15 mouse cellular contexts compared by ENCODE assay signal in genomic region chr11:118316231-118316806, GRCm38 (mm10). TPM values are rescaled to one million over a fixed set of nuclear protein-coding genes. Genes with fewer than 3 reads are reported as not detected.
A peak's percentile ranks its signal among the peaks of the same experiment; 100 is the strongest.
DNase-seq lines count a peak whose midpoint lies in the region; ATAC-seq and TF ChIP-seq lines count a peak whose summit lies in the region.
"Had no signal": no experiment of that assay in that cellular context is flagged by ENCODE, and none has a peak within 500 bp of the region (broad histone marks: within the 10 kb centered on the region; RNA-seq: fewer than 3 reads in every experiment).

No protein-coding gene starts in this region.

- H3K4me3 ChIP-seq in heart, embryonic 11.5 days (ENCODE audit: low read depth, low read length), result no peak overlapping the region
- H3K4me3 ChIP-seq in heart, embryonic 14.5 days (ENCODE audit: control insufficient read depth in 1 of 2, insufficient read depth in 1 of 2, low read depth in 1 of 2, low read length in 2 of 2), result no peak overlapping the region
- no peak overlapping the region for H3K4me3 ChIP-seq in neural tube, embryonic 12.5 days
- H3K4me3 ChIP-seq in neural tube, embryonic 15.5 days (replicated peaks), result no peak overlapping the region
- H3K4me3 ChIP-seq in thymus, adult 2 months (ENCODE audit: control insufficient read depth, insufficient read depth, low read length), result no peak overlapping the region
- H3K4me3 ChIP-seq: embryonic facial prominence, embryonic 10.5 days; forebrain, embryonic 13.5 days; heart, adult 2 months; hindbrain, embryonic 15.5 days had no signal

- WGBS in heart, embryonic 11.5 days (ENCODE audit: insufficient replicate concordance), result 48% methylated on average over 8 of the region's 8 CpGs
- 26% methylated on average over 8 of the region's 8 CpGs for WGBS in heart, embryonic 14.5 days
- WGBS in neural tube, embryonic 12.5 days, result 90% methylated on average over 8 of the region's 8 CpGs
- WGBS in neural tube, embryonic 15.5 days, result 92% methylated on average over 8 of the region's 8 CpGs
- 93% methylated on average over 8 of the region's 8 CpGs for WGBS in thymus, adult 2 months

- no peak overlapping the region for H3K9ac ChIP-seq in heart, embryonic 11.5 days (ENCODE audit: low read depth, low read length)
- no peak overlapping the region for H3K9ac ChIP-seq in heart, embryonic 14.5 days (ENCODE audit: low read length)
- 0 out of 2 replicates have a peak overlapping the region, but pooled peaks have one; percentile 17 for H3K9ac ChIP-seq in neural tube, embryonic 12.5 days
- no peak overlapping the region for H3K9ac ChIP-seq in neural tube, embryonic 15.5 days (replicated peaks)
- H3K9ac ChIP-seq: forebrain, embryonic 13.5 days; forebrain, postnatal 0 days; hindbrain, embryonic 15.5 days had no signal

- no peak for TF ChIP-seq POLR2A in thymus, adult 2 months (IDR thresholded peaks at IDR 0.05; ENCODE audit: control insufficient read depth, extremely low read depth, insufficient read depth, low read length, poor library complexity)

- ATAC-seq in heart, embryonic 11.5 days (replicated peaks; ENCODE audit: insufficient number of reproducible peaks, low FRiP score, low TSS enrichment), result no peak
- no peak for ATAC-seq in heart, embryonic 14.5 days (ENCODE audit: insufficient number of reproducible peaks, insufficient read depth, low FRiP score, low read depth)
- ATAC-seq in neural tube, embryonic 12.5 days (ENCODE audit: low FRiP score, low read depth), result no peak
- no peak for ATAC-seq in neural tube, embryonic 15.5 days (ENCODE audit: low FRiP score)
- ATAC-seq: activated CD4-positive, CD25-positive, alpha-beta regulatory T cell, adult 4 months; Patski had no signal

- peaks cover 16% of the 10 kb centered on the region for H3K4me1 ChIP-seq in heart, embryonic 11.5 days (ENCODE audit: control insufficient read depth, insufficient read depth, low read length)
- H3K4me1 ChIP-seq in heart, embryonic 14.5 days (ENCODE audit: control insufficient read depth in 2 of 2, insufficient read depth in 2 of 2, low read length in 2 of 2), result peaks cover 6 to 18% of the 10 kb centered on the region in 2 experiments
- no peaks in the 10 kb centered on the region for H3K4me1 ChIP-seq in neural tube, embryonic 12.5 days
- peaks cover 9% of the 10 kb centered on the region for H3K4me1 ChIP-seq in neural tube, embryonic 15.5 days
- H3K4me1 ChIP-seq in thymus, adult 2 months (replicated peaks; ENCODE audit: control insufficient read depth, insufficient read depth, low read length), result no peaks in the 10 kb centered on the region
- H3K4me1 ChIP-seq: embryonic facial prominence, embryonic 10.5 days had no signal

- no peaks in the 10 kb centered on the region for H3K27me3 ChIP-seq in heart, embryonic 11.5 days (ENCODE audit: control insufficient read depth, insufficient read depth, low read length)
- H3K27me3 ChIP-seq in heart, embryonic 14.5 days (ENCODE audit: control insufficient read depth, insufficient read depth, low read length), result no peaks in the 10 kb centered on the region
- no peaks in the 10 kb centered on the region for H3K27me3 ChIP-seq in neural tube, embryonic 12.5 days (replicated peaks)
- no peaks in the 10 kb centered on the region for H3K27me3 ChIP-seq in neural tube, embryonic 15.5 days (replicated peaks)
- no peaks in the 10 kb centered on the region for H3K27me3 ChIP-seq in thymus, adult 2 months (ENCODE audit: control insufficient read depth, insufficient read depth, low read length)
- H3K27me3 ChIP-seq: forebrain, embryonic 13.5 days; hindbrain, embryonic 15.5 days; Patski had no signal

- no peak overlapping the region for H3K4me2 ChIP-seq in heart, embryonic 11.5 days
- no peak overlapping the region for H3K4me2 ChIP-seq in heart, embryonic 14.5 days (ENCODE audit: low read length)
- H3K4me2 ChIP-seq in neural tube, embryonic 12.5 days (replicated peaks), result no peak overlapping the region
- no peak overlapping the region for H3K4me2 ChIP-seq in neural tube, embryonic 15.5 days
- H3K4me2 ChIP-seq: forebrain, embryonic 13.5 days; hindbrain, embryonic 15.5 days had no signal

- DNase-seq in heart, adult 11 months, result peak; percentile 71
- DNase-seq in heart, adult 9 months (ENCODE audit: low spot score in 2 of 2), result no peak
- DNase-seq in thymus, adult 2 months, result no peak
- DNase-seq: gastrocnemius, postnatal 36 days had no signal

- peaks cover 8% of the 10 kb centered on the region; the same call in 1 of the 2 replicates for H3K36me3 ChIP-seq in heart, embryonic 11.5 days (ENCODE audit: control insufficient read depth, insufficient read depth, low read length)
- H3K36me3 ChIP-seq in heart, embryonic 14.5 days (ENCODE audit: control insufficient read depth, insufficient read depth, low read length), result peaks cover 55% of the 10 kb centered on the region
- peaks cover 20% of the 10 kb centered on the region for H3K36me3 ChIP-seq in neural tube, embryonic 12.5 days
- H3K36me3 ChIP-seq in neural tube, embryonic 15.5 days, result peaks cover 41% of the 10 kb centered on the region
- H3K36me3 ChIP-seq in thymus, adult 2 months (ENCODE audit: control insufficient read depth, insufficient read depth, low read length), result no peaks in the 10 kb centered on the region; the same call in 1 of the 2 replicates

- no peaks in the 10 kb centered on the region for H3K9me3 ChIP-seq in heart, embryonic 11.5 days (replicated peaks; ENCODE audit: control insufficient read depth, low read length)
- no peaks in the 10 kb centered on the region for H3K9me3 ChIP-seq in heart, embryonic 14.5 days (ENCODE audit: control insufficient read depth, low read length)
- no peaks in the 10 kb centered on the region for H3K9me3 ChIP-seq in neural tube, embryonic 12.5 days
- no peaks in the 10 kb centered on the region for H3K9me3 ChIP-seq in neural tube, embryonic 15.5 days (replicated peaks)
- H3K9me3 ChIP-seq: embryonic facial prominence, embryonic 10.5 days; forebrain, embryonic 13.5 days; hindbrain, embryonic 15.5 days had no signal

- TF ChIP-seq CTCF in thymus, adult 2 months (IDR thresholded peaks at IDR 0.05; ENCODE audit: borderline replicate concordance, control insufficient read depth, extremely low read depth, insufficient read depth, low read length, poor library complexity), result no peak

- no peak overlapping the region for H3K27ac ChIP-seq in heart, embryonic 11.5 days (ENCODE audit: low read depth, low read length)
- H3K27ac ChIP-seq in heart, embryonic 14.5 days (replicated peaks in 1 of 2; ENCODE audit: control insufficient read depth in 1 of 2, insufficient read depth in 1 of 2, low read depth in 2 of 2, low read length in 2 of 2), result peak overlapping the region; percentile 1 to 24; a peak in 1 of 4 replicates
- H3K27ac ChIP-seq in neural tube, embryonic 12.5 days, result no peak overlapping the region
- H3K27ac ChIP-seq in neural tube, embryonic 15.5 days (replicated peaks), result no peak overlapping the region
- no peak overlapping the region for H3K27ac ChIP-seq in thymus, adult 2 months (ENCODE audit: control insufficient read depth, insufficient read depth, low read length)
- H3K27ac ChIP-seq: embryonic facial prominence, embryonic 10.5 days; forebrain, embryonic 13.5 days; heart, adult 2 months; hindbrain, embryonic 15.5 days had no signal

RNA-seq across cellular contexts. Expression of gene Cep295nl, which starts 26.0 kb away (rescaled TPM):
- 0.18 and 0.31 TPM in 2 replicates for polyA plus RNA-seq in heart, embryonic 11.5 days (2014; fragmentation: Nextera tagmentation; extraction: Ambion mirVana)
- polyA plus RNA-seq in heart, embryonic 14.5 days (2014; fragmentation: Nextera tagmentation; extraction: Ambion mirVana), result 0.28 and 0.45 TPM in 2 replicates
- polyA plus RNA-seq in neural tube, embryonic 12.5 days (2016; fragmentation: Nextera tagmentation; extraction: Ambion mirVana), result 0.28 and 0.43 TPM in 2 replicates
- 0.18 and 0.37 TPM in 2 replicates for polyA plus RNA-seq in neural tube, embryonic 15.5 days (2015; fragmentation: Nextera tagmentation; extraction: Ambion mirVana)
- 0.26 and 0.32 TPM in 2 replicates for polyA plus RNA-seq in thymus, adult 2 months (2012; rRNA removed)

RNA-seq across cellular contexts. Expression of gene Usp36, which starts 26.3 kb away (rescaled TPM):
- polyA plus RNA-seq in heart, embryonic 11.5 days (2014; fragmentation: Nextera tagmentation; extraction: Ambion mirVana), result 10.7 and 11.1 TPM in 2 replicates
- polyA plus RNA-seq in heart, embryonic 14.5 days (2014; fragmentation: Nextera tagmentation; extraction: Ambion mirVana), result 9.1 and 11.5 TPM in 2 replicates
- 17.5 and 19.1 TPM in 2 replicates for polyA plus RNA-seq in neural tube, embryonic 12.5 days (2016; fragmentation: Nextera tagmentation; extraction: Ambion mirVana)
- 17.5 and 19.5 TPM in 2 replicates for polyA plus RNA-seq in neural tube, embryonic 15.5 days (2015; fragmentation: Nextera tagmentation; extraction: Ambion mirVana)
- polyA plus RNA-seq in thymus, adult 2 months (2012; rRNA removed), result 28.8 and 34.6 TPM in 2 replicates

RNA-seq across cellular contexts. Expression of gene Timp2, which starts 39.2 kb away (rescaled TPM):
- polyA plus RNA-seq in heart, embryonic 11.5 days (2014; fragmentation: Nextera tagmentation; extraction: Ambion mirVana), result 46.0 and 50.8 TPM in 2 replicates
- 87.6 and 99.2 TPM in 2 replicates for polyA plus RNA-seq in heart, embryonic 14.5 days (2014; fragmentation: Nextera tagmentation; extraction: Ambion mirVana)
- polyA plus RNA-seq in neural tube, embryonic 12.5 days (2016; fragmentation: Nextera tagmentation; extraction: Ambion mirVana), result 47.1 and 50.0 TPM in 2 replicates
- 84.6 and 86.6 TPM in 2 replicates for polyA plus RNA-seq in neural tube, embryonic 15.5 days (2015; fragmentation: Nextera tagmentation; extraction: Ambion mirVana)
- 72.6 and 78.8 TPM in 2 replicates for polyA plus RNA-seq in thymus, adult 2 months (2012; rRNA removed)

Comparison
In these comparisons a context has a peak if more than half of its experiments do, and no peak if none do; other contexts are left out.
1. H3K27ac ChIP-seq: peak in heart, embryonic 14.5 days (2 of 2); none in heart, embryonic 11.5 days (single experiment), neural tube, embryonic 12.5 days (single experiment), neural tube, embryonic 15.5 days (single experiment) and thymus, adult 2 months (single experiment).